Mouse (Mus musculus) E14TG2a.4 (cell line): ENCODE data around the gene Kcnip3.

Experiments used
- H3K27me3 ChIP-seq: 2 replicates; pipeline ENCODE4 v1.6.1; 2014; ENCODE audit warnings: low read length, control low read depth; ENCODE audit not compliant: insufficient read depth
- H3K36me3 ChIP-seq: 2 replicates; pipeline ENCODE4 v1.6.1; 2014; ENCODE audit warnings: low read length, control low read depth; ENCODE audit not compliant: insufficient read depth
- H3K4me1 ChIP-seq: replicated peaks from 2 replicates; pipeline ENCODE4 v1.6.1; 2014; ENCODE audit warnings: low read depth, low read length, control low read depth
- H3K4me3 ChIP-seq: replicated peaks from 2 replicates; pipeline ENCODE4 v1.5.1; 2014; ENCODE audit warnings: mild to moderate bottlenecking, low read length
- H3K9me3 ChIP-seq: 2 replicates; pipeline ENCODE4 v1.6.1; 2014; ENCODE audit warnings: low read length, control low read depth
- CTCF ChIP-seq: conservative IDR thresholded peaks from 2 replicates; pipeline ENCODE4 v1.5.1; 2014; ENCODE audit warnings: low read length
- NANOG ChIP-seq: IDR thresholded peaks from 2 replicates; pipeline ENCODE4 v1.6.1; 2014; ENCODE audit warnings: borderline replicate concordance, low read length, mixed read lengths
- POU5F1 ChIP-seq: IDR thresholded peaks from 2 replicates; pipeline ENCODE4 v1.6.1; 2014; ENCODE audit warnings: low read length, borderline replicate concordance

Gene Kcnip3

GRCm38 (mm10) chr2:127537548-127537947, 15.7 kb upstream of the Kcnip3 start:
- H3K9me3 ChIP-seq, result no peaks in the 10 kb centered on the region
- peaks cover 21% of the 10 kb centered on the region for H3K4me1 ChIP-seq
- H3K36me3 ChIP-seq, result no peaks in the 10 kb centered on the region
- peaks cover 69% of the 10 kb centered on the region for H3K27me3 ChIP-seq
- TF ChIP-seq POU5F1 (no peak), CTCF (no peak), NANOG (no peak)
- no peak overlapping the region for H3K4me3 ChIP-seq

- TF ChIP-seq NANOG (no peak), POU5F1 (no peak), CTCF (no peak)
- Histone ChIP-seq H3K36me3 (no peaks in the 10 kb centered on the region), H3K4me3 (no peak overlapping the region), H3K4me1 (peaks cover 15% of the 10 kb centered on the region), H3K27me3 (peaks cover 59% of the 10 kb centered on the region), H3K9me3 (no peaks in the 10 kb centered on the region)
Measured at GRCm38 (mm10) chr2:127535363-127535762, 13.5 kb upstream of the Kcnip3 start.

GRCm38 (mm10) chr2:127532379-127532778, 10.5 kb upstream of the Kcnip3 start:
- TF ChIP-seq CTCF (no peak), POU5F1 (no peak), NANOG (no peak)
- no peak overlapping the region for H3K4me3 ChIP-seq
- H3K36me3 ChIP-seq, result no peaks in the 10 kb centered on the region
- peaks cover 29% of the 10 kb centered on the region for H3K27me3 ChIP-seq
- H3K9me3 ChIP-seq, result no peaks in the 10 kb centered on the region
- peaks cover 18% of the 10 kb centered on the region for H3K4me1 ChIP-seq

GRCm38 (mm10) chr2:127531592-127531991, 9.7 kb upstream of the Kcnip3 start:
- no peaks in the 10 kb centered on the region for H3K36me3 ChIP-seq
- H3K4me3 ChIP-seq, result no peak overlapping the region
- H3K27me3 ChIP-seq, result peaks cover 22% of the 10 kb centered on the region
- H3K4me1 ChIP-seq, result peaks cover 18% of the 10 kb centered on the region
- TF ChIP-seq NANOG (no peak), POU5F1 (no peak)
- no peaks in the 10 kb centered on the region for H3K9me3 ChIP-seq

- Histone ChIP-seq H3K4me1 (peaks cover 18% of the 10 kb centered on the region), H3K36me3 (no peaks in the 10 kb centered on the region), H3K4me3 (no peak overlapping the region), H3K27me3 (peaks cover 16% of the 10 kb centered on the region), H3K9me3 (no peaks in the 10 kb centered on the region)
- no peak for TF ChIP-seq CTCF
- no peak for TF ChIP-seq NANOG
- no peak for TF ChIP-seq POU5F1
Measured at GRCm38 (mm10) chr2:127530418-127530817, 8.5 kb upstream of the Kcnip3 start.

- H3K4me3 ChIP-seq, result no peak overlapping the region
- no peaks in the 10 kb centered on the region for H3K36me3 ChIP-seq
Measured at GRCm38 (mm10) chr2:127525004-127525775, 3.3 kb upstream of the Kcnip3 start.

GRCm38 (mm10) chr2:127523950-127524729, 2.2 kb upstream of the Kcnip3 start:
- TF ChIP-seq POU5F1, result no peak
- no peak for TF ChIP-seq CTCF

More at GRCm38 (mm10) chr2:127525004-127525775, 3.3 kb upstream of the Kcnip3 start:
- no peak for TF ChIP-seq NANOG
- TF ChIP-seq CTCF, result no peak
- no peak for TF ChIP-seq POU5F1
- Histone ChIP-seq H3K27me3 (peaks cover 10% of the 10 kb centered on the region; the same call in 1 of the 2 replicates), H3K4me1 (peaks cover 27% of the 10 kb centered on the region), H3K9me3 (no peaks in the 10 kb centered on the region)

GRCm38 (mm10) chr2:127521172-127522005, 505 bp downstream of the Kcnip3 start:
- Histone ChIP-seq H3K4me3 (peak overlapping the region; percentile 75), H3K9me3 (no peaks in the 10 kb centered on the region), H3K36me3 (no peaks in the 10 kb centered on the region), H3K27me3 (peaks cover 27% of the 10 kb centered on the region), H3K4me1 (peaks cover 22% of the 10 kb centered on the region)
- no peak for TF ChIP-seq NANOG

More at GRCm38 (mm10) chr2:127523950-127524729, 2.2 kb upstream of the Kcnip3 start:
- H3K27me3 ChIP-seq, result peaks cover 20% of the 10 kb centered on the region
- H3K9me3 ChIP-seq, result no peaks in the 10 kb centered on the region
- H3K4me3 ChIP-seq, result no peak overlapping the region
- H3K4me1 ChIP-seq, result peaks cover 22% of the 10 kb centered on the region
- no peaks in the 10 kb centered on the region for H3K36me3 ChIP-seq
